Mouse (Mus musculus) gastrocnemius, postnatal 10 days (tissue): Measurements from ENCODE around the gene Plekha7. TPM values are rescaled to one million over a fixed set of nuclear protein-coding genes. Genes with fewer than 3 reads are reported as not detected.

Experiments used
- total RNA-seq, 2 experiments: library from RNA; stranded (reverse); gene quantifications; 2 replicates each; pipeline ENCODE4 v1.2.3; 2021

The Plekha7 gene
- total RNA-seq, 2 experiments from 2014 or later, result 2.6 to 3.2 TPM

Other genes starting within 250 kb of the Plekha7 start
- gene Gm4353, start 223.7 kb downstream of the Plekha7 start, total RNA-seq, result 1 to 10 TPM; 1.3 to 2.3 TPM
- gene Rps13, start 25.8 kb upstream of the Plekha7 start, total RNA-seq, result 100 to 1,000 TPM; 384 to 414 TPM
- 10 to 100 TPM; 11.4 to 16.1 TPM for gene Pik3c2a, start 135.1 kb upstream of the Plekha7 start, total RNA-seq
- 10 to 100 TPM; 16.6 to 20.2 TPM for gene Nucb2, start 196.0 kb upstream of the Plekha7 start, total RNA-seq